Mouse (Mus musculus) embryonic facial prominence, embryonic 11.5 days (tissue): ENCODE data around the gene Hivep1. TPM values are rescaled to one million over a fixed set of nuclear protein-coding genes. Genes with fewer than 3 reads are reported as not detected.

Experiments
- ATAC-seq: fragments of 200-750 bp; cut with Nextera tagmentation; replicated peaks from 2 replicates; pipeline ENCODE4 v1.8.0; 2017; ENCODE audit warnings: low read depth; ENCODE audit not compliant: insufficient number of reproducible peaks, low FRiP score, low TSS enrichment
- DNase-seq: peaks from one replicate; pipeline ENCODE4 v3.0.0-alpha.2; 2015; ENCODE audit warnings: low spot score
- H3K27ac ChIP-seq: fragments of 300-500 bp; sonication (generic); replicated peaks from 2 replicates; pipeline ENCODE4 v1.5.1; 2014; ENCODE audit warnings: mild to moderate bottlenecking, low read depth, low read length, control low read depth
- H3K27me3 ChIP-seq: fragments of 300-500 bp; sonication (generic); 2 replicates; pipeline ENCODE4 v1.6.1; 2014; ENCODE audit warnings: mild to moderate bottlenecking, low read length, moderate library complexity, mixed read lengths; ENCODE audit not compliant: control insufficient read depth, insufficient read depth
- H3K36me3 ChIP-seq: fragments of 300-500 bp; sonication (generic); replicated peaks from 2 replicates; pipeline ENCODE4 v1.6.1; 2014; ENCODE audit warnings: low read depth, mild to moderate bottlenecking, low read length, moderate library complexity, mixed read lengths; ENCODE audit not compliant: control insufficient read depth, insufficient read depth
- H3K4me1 ChIP-seq: fragments of 300-500 bp; sonication (generic); 2 replicates; pipeline ENCODE4 v1.6.1; 2014; ENCODE audit warnings: low read length, mixed read lengths; ENCODE audit not compliant: control insufficient read depth, insufficient read depth
- H3K4me2 ChIP-seq: fragments of 300-500 bp; sonication (generic); 2 replicates; pipeline ENCODE4 v1.6.1; 2014; ENCODE audit warnings: low read depth, mild to moderate bottlenecking, control low read depth, low read length, moderate library complexity
- H3K4me3 ChIP-seq: fragments of 300-500 bp; sonication (generic); 2 replicates; pipeline ENCODE4 v1.5.1; 2014; ENCODE audit warnings: low read depth, low read length, control low read depth
- H3K9ac ChIP-seq: fragments of 300-500 bp; sonication (generic); replicated peaks from 2 replicates; pipeline ENCODE4 v1.6.1; 2014; ENCODE audit warnings: mild to moderate bottlenecking, control low read depth, low read length
- H3K9me3 ChIP-seq: fragments of 300-500 bp; sonication (generic); replicated peaks from 2 replicates; pipeline ENCODE4 v1.6.1; 2016; ENCODE audit warnings: mild to moderate bottlenecking, low read length, inconsistent platforms, mixed read lengths; ENCODE audit not compliant: control insufficient read depth
- WGBS: fragments of 180-500 bp; shearing (Covaris S2); extraction: QIAGEN DNeasy Blood & Tissue Kit; methylation state at CpG from one replicate; pipeline ENCODE4 v1.1.7; 2014; 5-methylcytosine and 5-hydroxymethylcytosine counted together
- polyA plus RNA-seq: library from polyadenylated mRNA; unstranded; fragments of >200 nt; fragmentation: Nextera tagmentation; extraction: Ambion mirVana; gene quantifications from 2 replicates; pipeline ENCODE4 v1.2.1, GENCODE M21; 2014

The Hivep1 gene
- polyA plus RNA-seq, 1 experiment from 2014 or later = 13.1 TPM

- H3K27me3 ChIP-seq = no peaks in the 10 kb centered on the region
- WGBS = 8% methylated on average over 3 of the region's 3 CpGs
- H3K9ac ChIP-seq = no peak overlapping the region
- no peak overlapping the region for H3K27ac ChIP-seq
- H3K4me3 ChIP-seq = peak overlapping the region; percentile 60
- no peaks in the 10 kb centered on the region for H3K4me1 ChIP-seq
- peak; percentile 13 for DNase-seq
- H3K4me2 ChIP-seq = no peak overlapping the region; the same call in 1 of the 2 replicates
- H3K9me3 ChIP-seq = no peaks in the 10 kb centered on the region
- ATAC-seq = no peak
- no peaks in the 10 kb centered on the region for H3K36me3 ChIP-seq
Observed at GRCm38 (mm10) chr13:42050160-42050559, 1.7 kb upstream of the Hivep1 start.

GRCm38 (mm10) chr13:42050880-42051201 is 980 bp upstream of the Hivep1 start:
- H3K9ac ChIP-seq = peak overlapping the region; percentile 37
- H3K4me3 ChIP-seq = peak overlapping the region; percentile 79
- WGBS = under 1% methylated on average over 10 of the region's 10 CpGs
- H3K36me3 ChIP-seq = no peaks in the 10 kb centered on the region
- no peaks in the 10 kb centered on the region for H3K4me1 ChIP-seq
- peak overlapping the region; percentile 75 for H3K27ac ChIP-seq
- ATAC-seq (no peak), DNase-seq (no peak)
- H3K27me3 ChIP-seq = no peaks in the 10 kb centered on the region
- H3K4me2 ChIP-seq = peak overlapping the region; percentile 60
- H3K9me3 ChIP-seq = no peaks in the 10 kb centered on the region

DNA sequence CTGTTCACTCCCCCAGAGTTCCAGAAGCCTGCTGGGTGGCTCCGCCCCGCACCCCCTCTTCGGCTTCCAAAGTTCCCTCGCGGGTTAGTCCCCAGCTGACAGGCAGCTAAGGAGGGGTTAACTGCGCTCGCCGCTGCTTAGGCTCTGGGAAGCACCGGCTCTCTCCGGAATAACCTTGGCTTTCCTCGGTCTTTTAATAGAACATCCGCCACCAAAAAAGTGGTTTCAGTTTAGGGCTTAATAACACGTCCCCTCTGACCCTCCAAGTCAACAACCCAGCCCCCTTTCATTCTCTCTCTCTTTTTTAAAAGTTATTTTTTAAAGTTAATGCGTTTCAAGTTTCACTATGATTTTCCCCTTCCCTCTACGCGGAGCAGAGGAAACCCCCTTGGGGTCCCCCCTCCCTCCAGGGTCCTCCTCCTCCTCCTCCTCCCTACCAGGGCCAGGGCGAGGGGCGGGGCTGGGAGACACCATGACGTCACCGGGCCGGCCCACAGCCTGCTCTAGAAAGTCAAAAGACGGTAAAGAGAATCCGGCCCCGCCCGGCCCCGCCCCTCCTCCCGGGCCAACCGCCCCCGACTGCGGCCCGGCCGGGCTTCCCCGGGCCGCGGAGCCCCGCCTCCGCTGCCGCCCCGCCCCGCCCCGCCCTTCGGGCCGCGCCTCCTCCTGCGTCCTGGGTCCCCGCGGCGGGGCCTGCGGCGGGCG is 467 bp upstream of the Hivep1 start:
- Histone ChIP-seq H3K9ac (peak overlapping the region; percentile 89), H3K36me3 (no peaks in the 10 kb centered on the region), H3K4me1 (no peaks in the 10 kb centered on the region), H3K4me3 (peak overlapping the region; percentile 79), H3K9me3 (no peaks in the 10 kb centered on the region), H3K27me3 (no peaks in the 10 kb centered on the region), H3K4me2 (peak overlapping the region; percentile 70), H3K27ac (peak overlapping the region; percentile 89)
- WGBS = 2% methylated on average over 25 of the region's 51 CpGs
- ATAC-seq (peak; percentile 79), DNase-seq (peak; percentile 97)

DNA sequence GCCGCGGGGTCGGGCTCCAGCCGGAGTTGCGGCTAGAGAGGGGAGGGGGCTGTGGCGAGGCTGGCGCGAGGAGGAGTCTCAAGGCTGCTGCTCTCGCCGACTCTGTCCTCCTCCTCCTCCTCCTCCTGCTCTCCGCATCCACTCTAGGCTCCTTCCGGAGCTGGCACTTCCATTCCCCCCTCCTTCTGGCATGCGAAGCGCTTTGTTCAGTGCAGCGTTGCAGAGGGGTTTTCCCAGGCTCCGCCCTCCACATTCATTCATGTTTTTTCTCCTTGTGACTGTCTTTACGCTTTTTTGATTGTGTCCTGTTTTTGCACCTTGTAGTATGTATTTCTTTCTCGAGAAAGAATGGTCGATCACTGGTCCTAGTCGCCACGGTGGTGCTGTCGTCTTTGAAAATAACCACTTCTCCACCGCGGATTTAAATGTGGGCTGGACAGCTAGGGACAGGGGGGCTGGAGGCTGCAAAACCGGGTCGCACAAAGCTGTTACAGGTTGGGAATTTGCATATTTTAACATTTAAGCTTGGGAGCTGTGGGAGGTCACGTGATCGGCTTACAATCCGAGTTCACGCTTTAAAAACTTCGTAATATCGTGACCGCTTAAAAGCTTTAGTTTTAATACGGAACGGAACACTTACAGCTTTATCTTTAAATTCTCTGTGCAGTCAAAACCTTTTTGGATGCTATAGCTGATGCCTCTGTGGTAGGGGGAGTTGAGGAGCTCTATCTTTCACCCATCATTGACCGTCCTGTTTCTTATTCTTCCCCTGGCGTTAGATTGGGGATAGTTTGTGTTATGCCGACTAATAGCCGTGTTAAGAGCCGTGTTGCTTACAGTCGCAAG is 1.1 kb downstream of the Hivep1 start:
- DNase-seq (peak; percentile 83), ATAC-seq (peak; percentile 62)
- Histone ChIP-seq H3K9me3 (no peaks in the 10 kb centered on the region), H3K27me3 (no peaks in the 10 kb centered on the region), H3K27ac (peak overlapping the region; percentile 89), H3K36me3 (no peaks in the 10 kb centered on the region), H3K9ac (peak overlapping the region; percentile 89), H3K4me2 (peak overlapping the region; percentile 70), H3K4me3 (peak overlapping the region; percentile 79), H3K4me1 (no peaks in the 10 kb centered on the region)
- WGBS = under 1% methylated on average over 41 of the region's 41 CpGs

GRCm38 (mm10) chr13:42053656-42054055 is 1.8 kb downstream of the Hivep1 start:
- H3K4me2 ChIP-seq = peak overlapping the region; percentile 70
- no peaks in the 10 kb centered on the region for H3K36me3 ChIP-seq
- no peaks in the 10 kb centered on the region for H3K27me3 ChIP-seq
- 28% methylated on average over 2 of the region's 2 CpGs for WGBS
- peak overlapping the region; percentile 89 for H3K9ac ChIP-seq
- no peak for ATAC-seq
- H3K4me3 ChIP-seq = peak overlapping the region; percentile 79
- peak; percentile 43 for DNase-seq
- no peaks in the 10 kb centered on the region for H3K9me3 ChIP-seq
- H3K27ac ChIP-seq = no peak overlapping the region
- H3K4me1 ChIP-seq = no peaks in the 10 kb centered on the region

DNA sequence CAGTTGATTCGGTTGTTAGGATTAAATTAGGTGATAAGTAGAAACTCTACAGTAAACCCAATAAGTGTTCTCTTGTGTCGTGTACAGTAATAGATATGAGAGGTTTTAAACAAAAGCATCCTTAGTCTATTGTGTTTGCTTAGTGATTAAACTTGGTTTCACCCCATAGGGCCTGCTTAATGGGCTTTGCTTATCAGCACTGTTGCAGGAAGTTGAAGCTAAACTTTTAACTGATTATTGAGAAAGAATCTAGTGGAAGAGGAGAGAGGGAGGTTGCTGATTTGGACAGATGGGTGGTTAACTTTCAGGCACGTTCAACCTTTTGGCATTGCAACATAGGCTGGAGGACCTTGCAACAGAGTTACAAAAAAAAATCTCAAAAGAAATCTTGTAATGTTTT is 2.3 kb downstream of the Hivep1 start:
- no peak overlapping the region for H3K9ac ChIP-seq
- no peak overlapping the region for H3K4me3 ChIP-seq
- H3K4me2 ChIP-seq = no peak overlapping the region
- H3K36me3 ChIP-seq = no peaks in the 10 kb centered on the region
- no peaks in the 10 kb centered on the region for H3K27me3 ChIP-seq
- H3K27ac ChIP-seq = no peak overlapping the region
- no peaks in the 10 kb centered on the region for H3K9me3 ChIP-seq
- DNase-seq (no peak), ATAC-seq (no peak)
- 69% methylated on average over 3 of the region's 3 CpGs for WGBS
- H3K4me1 ChIP-seq = no peaks in the 10 kb centered on the region

DNA sequence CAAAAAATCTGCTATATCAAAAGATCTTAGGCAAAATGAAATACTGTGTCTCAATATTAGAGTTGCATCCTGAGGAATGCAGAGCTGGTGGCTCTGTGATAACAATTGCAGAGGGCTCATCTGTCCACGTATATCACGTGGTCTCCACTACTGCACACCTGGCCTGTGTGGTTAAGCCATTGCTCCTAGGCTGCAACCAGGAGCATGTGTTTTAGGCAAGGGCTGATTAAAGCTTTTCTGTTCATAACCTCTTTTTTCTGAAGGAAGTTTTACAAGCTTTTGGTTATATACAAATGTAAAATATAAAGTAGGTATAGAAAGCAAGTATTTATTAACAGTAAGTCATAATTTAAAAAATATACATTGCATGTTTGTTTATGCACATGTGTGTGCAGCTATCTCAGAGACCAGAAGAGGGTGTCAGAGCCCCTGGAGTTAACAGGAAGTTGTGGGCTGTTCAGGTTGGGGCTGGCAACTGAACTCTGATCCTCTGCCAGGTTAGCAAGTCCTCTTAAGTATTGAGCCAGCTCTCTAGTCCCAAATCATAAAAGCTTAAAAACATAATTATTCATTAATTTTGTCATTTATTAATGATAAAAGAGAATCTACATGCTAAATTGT is 5.0 kb downstream of the Hivep1 start:
- WGBS = 95% methylated on average over 2 of the region's 2 CpGs
- no peaks in the 10 kb centered on the region for H3K4me1 ChIP-seq
- H3K36me3 ChIP-seq = no peaks in the 10 kb centered on the region; the same call in 1 of the 2 replicates
- H3K27ac ChIP-seq = no peak overlapping the region
- ATAC-seq = no peak
- H3K9me3 ChIP-seq = no peaks in the 10 kb centered on the region
- H3K9ac ChIP-seq = no peak overlapping the region
- no peak for DNase-seq
- H3K4me3 ChIP-seq = no peak overlapping the region
- no peak overlapping the region for H3K4me2 ChIP-seq
- no peaks in the 10 kb centered on the region for H3K27me3 ChIP-seq
